ENCODE assay signal across 8 mouse cellular contexts in the genomic region with DNA sequence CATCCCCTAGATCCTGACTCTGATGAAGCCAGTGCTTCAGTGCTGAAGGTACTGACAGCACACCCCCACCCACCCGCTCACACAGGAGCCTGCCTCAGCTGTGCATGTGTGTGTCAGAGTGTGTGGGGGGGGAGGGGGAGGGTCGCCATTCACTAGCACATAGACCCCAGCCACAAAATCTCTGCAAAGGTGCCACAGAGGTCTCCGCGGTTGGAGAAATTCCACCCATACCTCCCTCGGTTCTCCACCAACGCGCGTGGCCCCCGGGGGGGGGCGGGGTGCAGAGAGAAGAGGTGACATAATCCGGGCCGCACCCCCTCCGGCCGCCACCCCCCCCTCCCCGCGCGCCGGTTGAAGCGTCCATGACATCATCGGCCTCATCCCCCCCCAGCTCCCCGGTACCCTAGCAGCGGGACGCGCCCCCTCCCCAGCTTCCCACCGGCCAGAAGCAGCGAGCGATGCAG. TPM values are rescaled to one million over a fixed set of nuclear protein-coding genes. Genes with fewer than 3 reads are reported as not detected.
A peak's percentile ranks its signal among the peaks of the same experiment; 100 is the strongest.
DNase-seq lines count a peak whose midpoint lies in the region; ATAC-seq lines count a peak whose summit lies in the region.

No protein-coding gene starts in this region.

- peak overlapping the region; percentile 85 for H3K9ac ChIP-seq in hindbrain, embryonic 13.5 days
- H3K9ac ChIP-seq in midbrain, embryonic 12.5 days (replicated peaks): peak overlapping the region; percentile 76

- H3K27ac ChIP-seq in hindbrain, embryonic 13.5 days: peak overlapping the region; percentile 84
- H3K27ac ChIP-seq in midbrain, embryonic 12.5 days (replicated peaks): 0 out of 2 replicates have a peak overlapping the region, but pooled peaks have one; percentile 31

- no peaks in the 10 kb centered on the region for H3K9me3 ChIP-seq in hindbrain, embryonic 13.5 days
- H3K9me3 ChIP-seq in midbrain, embryonic 12.5 days: no peaks in the 10 kb centered on the region

- H3K36me3 ChIP-seq in hindbrain, embryonic 13.5 days: peaks cover 6% of the 10 kb centered on the region
- H3K36me3 ChIP-seq in midbrain, embryonic 12.5 days: 0 out of 2 replicates have a peak, but pooled peaks cover 4% of the 10 kb centered on the region

- peaks cover 39% of the 10 kb centered on the region for H3K27me3 ChIP-seq in hindbrain, embryonic 13.5 days
- H3K27me3 ChIP-seq in midbrain, embryonic 12.5 days: peaks cover 48% of the 10 kb centered on the region

- 0% methylated on average over 16 of the region's 27 CpGs for WGBS in hindbrain, embryonic 13.5 days
- 2% methylated on average over 12 of the region's 27 CpGs for WGBS in midbrain, embryonic 12.5 days

- DNase-seq in embryo, embryonic 10.5 days (ENCODE audit: low spot score): peak; percentile 49
- DNase-seq in embryo, embryonic 10 days (ENCODE audit: low spot score): no peak
- peak; percentile 56 for DNase-seq in right cerebral cortex, adult 18-20 months
- DNase-seq in right cerebral cortex, postnatal 14 days: no peak
- no peak for DNase-seq in urinary bladder, postnatal 25 days (ENCODE audit: low spot score)
- DNase-seq in right cerebral cortex, postnatal 4 days: no peak

- peaks cover 20% of the 10 kb centered on the region for H3K4me1 ChIP-seq in hindbrain, embryonic 13.5 days (replicated peaks)
- peaks cover 16% of the 10 kb centered on the region; the same call in 1 of the 2 replicates for H3K4me1 ChIP-seq in midbrain, embryonic 12.5 days

- peak overlapping the region; percentile 84 for H3K4me2 ChIP-seq in hindbrain, embryonic 13.5 days
- peak overlapping the region; percentile 95 for H3K4me2 ChIP-seq in midbrain, embryonic 12.5 days (replicated peaks)

- H3K4me3 ChIP-seq in hindbrain, embryonic 13.5 days: peak overlapping the region; percentile 71
- H3K4me3 ChIP-seq in midbrain, embryonic 12.5 days: peak overlapping the region; percentile 59

- ATAC-seq in hindbrain, embryonic 13.5 days (ENCODE audit: low FRiP score): peak; percentile 84
- ATAC-seq in midbrain, embryonic 12.5 days (ENCODE audit: low FRiP score, low read depth): peak; percentile 71

RNA-seq across cellular contexts. Expression of a gene that starts 0.4 kb away (rescaled TPM):
- 10.5 and 11.1 TPM in 2 replicates for polyA plus RNA-seq in hindbrain, embryonic 13.5 days (2015; fragmentation: Nextera tagmentation; extraction: Ambion mirVana)
- polyA plus RNA-seq in midbrain, embryonic 12.5 days (2016; fragmentation: Nextera tagmentation; extraction: Ambion mirVana): 6.9 and 8.3 TPM in 2 replicates

RNA-seq across cellular contexts. Expression of a gene that starts 12.4 kb away (rescaled TPM):
- polyA plus RNA-seq in hindbrain, embryonic 13.5 days (2015; fragmentation: Nextera tagmentation; extraction: Ambion mirVana): 11.5 and 11.8 TPM in 2 replicates
- 14.4 and 15.2 TPM in 2 replicates for polyA plus RNA-seq in midbrain, embryonic 12.5 days (2016; fragmentation: Nextera tagmentation; extraction: Ambion mirVana)

RNA-seq across cellular contexts. Expression of a gene that starts 12.4 kb away (rescaled TPM):
- polyA plus RNA-seq in hindbrain, embryonic 13.5 days (2015; fragmentation: Nextera tagmentation; extraction: Ambion mirVana): 11.7 and 12.9 TPM in 2 replicates
- 18.9 and 19.3 TPM in 2 replicates for polyA plus RNA-seq in midbrain, embryonic 12.5 days (2016; fragmentation: Nextera tagmentation; extraction: Ambion mirVana)

RNA-seq across cellular contexts. Expression of a gene that starts 22.2 kb away (rescaled TPM):
- polyA plus RNA-seq in hindbrain, embryonic 13.5 days (2015; fragmentation: Nextera tagmentation; extraction: Ambion mirVana): 72.0 and 74.1 TPM in 2 replicates
- polyA plus RNA-seq in midbrain, embryonic 12.5 days (2016; fragmentation: Nextera tagmentation; extraction: Ambion mirVana): 47.4 and 54.8 TPM in 2 replicates

RNA-seq across cellular contexts. Expression of a gene that starts 25.2 kb away (rescaled TPM):
- 141 and 143 TPM in 2 replicates for polyA plus RNA-seq in hindbrain, embryonic 13.5 days (2015; fragmentation: Nextera tagmentation; extraction: Ambion mirVana)
- 139 and 146 TPM in 2 replicates for polyA plus RNA-seq in midbrain, embryonic 12.5 days (2016; fragmentation: Nextera tagmentation; extraction: Ambion mirVana)

Comparison
In these comparisons a context has a peak if more than half of its experiments do, and no peak if none do; other contexts are left out.
1. DNase-seq: peak in embryo, embryonic 10.5 days (single experiment) and right cerebral cortex, adult 18-20 months (single experiment); none in embryo, embryonic 10 days (single experiment), right cerebral cortex, postnatal 14 days (single experiment), urinary bladder, postnatal 25 days (single experiment) and right cerebral cortex, postnatal 4 days (single experiment).